Mouse (Mus musculus) forebrain, embryonic 15.5 days (tissue): Measurements from ENCODE around the gene Ighmbp2. TPM values are rescaled to one million over a fixed set of nuclear protein-coding genes. Genes with fewer than 3 reads are reported as not detected.

Experiments used
- ATAC-seq: fragments of 200-750 bp; cut with Nextera tagmentation; replicated peaks from 2 replicates; pipeline ENCODE4 v1.8.0; 2017; ENCODE audit warnings: mild to moderate bottlenecking, moderate TSS enrichment, moderate library complexity
- H3K27ac ChIP-seq: fragments of 300-500 bp; sonication (generic); replicated peaks from 2 replicates; pipeline ENCODE4 v1.5.1; 2015; ENCODE audit warnings: mild to moderate bottlenecking, inconsistent platforms
- H3K27me3 ChIP-seq: fragments of 300-500 bp; sonication (generic); 2 replicates; pipeline ENCODE4 v1.6.1; 2015; ENCODE audit warnings: inconsistent platforms
- H3K36me3 ChIP-seq: fragments of 300-500 bp; sonication (generic); 2 replicates; pipeline ENCODE4 v1.6.1; 2015; ENCODE audit warnings: mild to moderate bottlenecking, inconsistent platforms
- H3K4me1 ChIP-seq: fragments of 300-500 bp; sonication (generic); 2 replicates; pipeline ENCODE4 v1.6.1; 2015; ENCODE audit warnings: inconsistent platforms
- H3K4me2 ChIP-seq: fragments of 300-500 bp; sonication (generic); replicated peaks from 2 replicates; pipeline ENCODE4 v1.6.1; 2015; ENCODE audit warnings: mild to moderate bottlenecking, inconsistent platforms
- H3K4me3 ChIP-seq: fragments of 300-500 bp; sonication (generic); 2 replicates; pipeline ENCODE4 v1.5.1; 2015; ENCODE audit warnings: mild to moderate bottlenecking, inconsistent platforms
- H3K9ac ChIP-seq: fragments of 300-500 bp; sonication (generic); replicated peaks from 2 replicates; pipeline ENCODE4 v1.6.1; 2015; ENCODE audit warnings: mild to moderate bottlenecking, inconsistent platforms
- H3K9me3 ChIP-seq: fragments of 300-500 bp; sonication (generic); 2 replicates; pipeline ENCODE4 v1.6.1; 2016; ENCODE audit warnings: inconsistent platforms
- WGBS: fragments of 180-500 bp; shearing (Covaris S2); methylation state at CpG from one replicate; pipeline ENCODE4 v1.1.7; 2015; ENCODE audit warnings: mixed read lengths; 5-methylcytosine and 5-hydroxymethylcytosine counted together
- polyA plus RNA-seq: library from polyadenylated mRNA; unstranded; fragments of >200 nt; fragmentation: Nextera tagmentation; extraction: Ambion mirVana; gene quantifications from 2 replicates; pipeline ENCODE4 v1.2.1, GENCODE M21; 2015

Ighmbp2 gene
- polyA plus RNA-seq = 12.1 TPM in 2 replicates

GRCm38 (mm10) chr19:3282572-3283467 lies at the start of gene Ighmbp2, which contains the start of gene Mrpl21:
Ighmbp2 (minus strand) TSS chr19:3283017.
Mrpl21 (plus strand) TSS chr19:3282901.
- peak; percentile 95 for ATAC-seq
- H3K27ac ChIP-seq = peak within 1 kb of the TSS; percentile 70
- peak within 1 kb of the TSS; percentile 93 for H3K4me3 ChIP-seq
- WGBS = under 1% methylated on average over 49 of the region's 49 CpGs
- peak within 1 kb of the TSS; percentile 79 for H3K9ac ChIP-seq
- no peaks in the 10 kb centered on the region for H3K27me3 ChIP-seq
- H3K36me3 ChIP-seq = peaks cover 23% of the 10 kb centered on the region
- no peaks in the 10 kb centered on the region for H3K9me3 ChIP-seq
- H3K4me1 ChIP-seq = peaks cover 23% of the 10 kb centered on the region
- peak within 1 kb of the TSS; percentile 88 for H3K4me2 ChIP-seq

- WGBS = 81% methylated on average over 12 of the region's 12 CpGs
- Histone ChIP-seq H3K36me3 (no peaks in the 10 kb centered on the region), H3K9me3 (no peaks in the 10 kb centered on the region), H3K4me3 (no peak overlapping the region), H3K4me2 (peak overlapping the region; percentile 91; the same call in 1 of the 2 replicates), H3K27me3 (peaks cover 24% of the 10 kb centered on the region), H3K27ac (peak overlapping the region; percentile 85; the same call in 1 of the 2 replicates), H3K4me1 (peaks cover 43% of the 10 kb centered on the region), H3K9ac (no peak overlapping the region)
- no peak for ATAC-seq
Observed at GRCm38 (mm10) chr19:3326479-3327047, 43.7 kb upstream of the Ighmbp2 start.

GRCm38 (mm10) chr19:3325771-3326478 lies 43.1 kb upstream of the Ighmbp2 start:
- Histone ChIP-seq H3K27me3 (peaks cover 28% of the 10 kb centered on the region), H3K4me3 (peak overlapping the region; percentile 64), H3K4me1 (peaks cover 43% of the 10 kb centered on the region), H3K9me3 (no peaks in the 10 kb centered on the region), H3K4me2 (peak overlapping the region; percentile 91), H3K9ac (peak overlapping the region; percentile 58), H3K27ac (peak overlapping the region; percentile 85), H3K36me3 (no peaks in the 10 kb centered on the region)
- peak; percentile 27 for ATAC-seq
- WGBS = 15% methylated on average over 15 of the region's 15 CpGs

GRCm38 (mm10) chr19:3324931-3325711 lies 42.3 kb upstream of the Ighmbp2 start:
- Histone ChIP-seq H3K27ac (peak overlapping the region; percentile 85), H3K9me3 (no peaks in the 10 kb centered on the region), H3K4me1 (peaks cover 43% of the 10 kb centered on the region), H3K4me3 (peak overlapping the region; percentile 64), H3K27me3 (peaks cover 28% of the 10 kb centered on the region), H3K4me2 (peak overlapping the region; percentile 91), H3K36me3 (no peaks in the 10 kb centered on the region), H3K9ac (peak overlapping the region; percentile 58)
- under 1% methylated on average over 59 of the region's 59 CpGs for WGBS
- ATAC-seq = peak; percentile 77

GRCm38 (mm10) chr19:3324271-3324811 lies 41.5 kb upstream of the Ighmbp2 start:
- Histone ChIP-seq H3K9ac (peak overlapping the region; percentile 58; the same call in 1 of the 2 replicates), H3K27ac (peak overlapping the region; percentile 85), H3K9me3 (no peaks in the 10 kb centered on the region), H3K36me3 (no peaks in the 10 kb centered on the region), H3K27me3 (peaks cover 28% of the 10 kb centered on the region), H3K4me1 (peaks cover 43% of the 10 kb centered on the region), H3K4me2 (peak overlapping the region; percentile 91), H3K4me3 (peak overlapping the region; percentile 64)
- 2% methylated on average over 17 of the region's 17 CpGs for WGBS
- no peak for ATAC-seq

GRCm38 (mm10) chr19:3323753-3324270 lies 41.0 kb upstream of the Ighmbp2 start:
- 0 out of 2 replicates have a peak, but pooled peaks have one; percentile 9 for ATAC-seq
- Histone ChIP-seq H3K4me2 (peak overlapping the region; percentile 91), H3K4me3 (peak overlapping the region; percentile 64), H3K9me3 (no peaks in the 10 kb centered on the region), H3K27me3 (peaks cover 28% of the 10 kb centered on the region), H3K9ac (peak overlapping the region; percentile 58), H3K27ac (0 out of 2 replicates have a peak overlapping the region, but pooled peaks have one; percentile 3), H3K4me1 (peaks cover 43% of the 10 kb centered on the region), H3K36me3 (no peaks in the 10 kb centered on the region)
- 1% methylated on average over 34 of the region's 34 CpGs for WGBS

GRCm38 (mm10) chr19:3323201-3323621 lies 40.4 kb upstream of the Ighmbp2 start:
- H3K4me2 ChIP-seq = peak overlapping the region; percentile 91
- peaks cover 28% of the 10 kb centered on the region for H3K27me3 ChIP-seq
- 0 out of 2 replicates have a peak overlapping the region, but pooled peaks have one; percentile 4 for H3K27ac ChIP-seq
- H3K4me1 ChIP-seq = peaks cover 43% of the 10 kb centered on the region
- H3K9ac ChIP-seq = peak overlapping the region; percentile 58
- peak overlapping the region; percentile 64 for H3K4me3 ChIP-seq
- H3K36me3 ChIP-seq = no peaks in the 10 kb centered on the region
- H3K9me3 ChIP-seq = no peaks in the 10 kb centered on the region
- under 1% methylated on average over 47 of the region's 47 CpGs for WGBS
- ATAC-seq = peak; percentile 69

- Histone ChIP-seq H3K4me1 (peaks cover 43% of the 10 kb centered on the region), H3K4me2 (peak within 1 kb of the TSS; percentile 91), H3K27ac (0 out of 2 replicates have a peak within 1 kb of the TSS, but pooled peaks have one; percentile 4), H3K27me3 (peaks cover 28% of the 10 kb centered on the region), H3K4me3 (peak within 1 kb of the TSS; percentile 64), H3K9ac (peak within 1 kb of the TSS; percentile 58), H3K9me3 (no peaks in the 10 kb centered on the region), H3K36me3 (no peaks in the 10 kb centered on the region)
- no peak for ATAC-seq
- WGBS = 4% methylated on average over 26 of the region's 26 CpGs
Observed at GRCm38 (mm10) chr19:3322261-3322969, 39.6 kb upstream of the Ighmbp2 start, which contains the start of gene Cpt1a. Cpt1a (plus strand) TSS chr19:3322334.

- Histone ChIP-seq H3K9me3 (no peaks in the 10 kb centered on the region), H3K4me1 (peaks cover 43% of the 10 kb centered on the region), H3K36me3 (no peaks in the 10 kb centered on the region), H3K27ac (no peak overlapping the region), H3K27me3 (peaks cover 28% of the 10 kb centered on the region), H3K9ac (no peak overlapping the region), H3K4me2 (no peak overlapping the region; the same call in 1 of the 2 replicates), H3K4me3 (no peak overlapping the region)
- ATAC-seq = no peak
- WGBS = 13% methylated on average over 11 of the region's 11 CpGs
Observed at GRCm38 (mm10) chr19:3321617-3322016, 38.8 kb upstream of the Ighmbp2 start.

- ATAC-seq = no peak
- H3K27me3 ChIP-seq = peaks cover 28% of the 10 kb centered on the region
- WGBS = 76% methylated on average over 3 of the region's 3 CpGs
Observed at GRCm38 (mm10) chr19:3320801-3321200, 38.0 kb upstream of the Ighmbp2 start.

More at GRCm38 (mm10) chr19:3320801-3321200, 38.0 kb upstream of the Ighmbp2 start:
- Histone ChIP-seq H3K9ac (no peak overlapping the region), H3K9me3 (no peaks in the 10 kb centered on the region), H3K4me1 (peaks cover 39% of the 10 kb centered on the region), H3K36me3 (no peaks in the 10 kb centered on the region), H3K4me3 (no peak overlapping the region), H3K4me2 (no peak overlapping the region), H3K27ac (no peak overlapping the region)
